Comparison of ENCODE assay signal across 10 mouse cellular contexts in the genomic region with DNA sequence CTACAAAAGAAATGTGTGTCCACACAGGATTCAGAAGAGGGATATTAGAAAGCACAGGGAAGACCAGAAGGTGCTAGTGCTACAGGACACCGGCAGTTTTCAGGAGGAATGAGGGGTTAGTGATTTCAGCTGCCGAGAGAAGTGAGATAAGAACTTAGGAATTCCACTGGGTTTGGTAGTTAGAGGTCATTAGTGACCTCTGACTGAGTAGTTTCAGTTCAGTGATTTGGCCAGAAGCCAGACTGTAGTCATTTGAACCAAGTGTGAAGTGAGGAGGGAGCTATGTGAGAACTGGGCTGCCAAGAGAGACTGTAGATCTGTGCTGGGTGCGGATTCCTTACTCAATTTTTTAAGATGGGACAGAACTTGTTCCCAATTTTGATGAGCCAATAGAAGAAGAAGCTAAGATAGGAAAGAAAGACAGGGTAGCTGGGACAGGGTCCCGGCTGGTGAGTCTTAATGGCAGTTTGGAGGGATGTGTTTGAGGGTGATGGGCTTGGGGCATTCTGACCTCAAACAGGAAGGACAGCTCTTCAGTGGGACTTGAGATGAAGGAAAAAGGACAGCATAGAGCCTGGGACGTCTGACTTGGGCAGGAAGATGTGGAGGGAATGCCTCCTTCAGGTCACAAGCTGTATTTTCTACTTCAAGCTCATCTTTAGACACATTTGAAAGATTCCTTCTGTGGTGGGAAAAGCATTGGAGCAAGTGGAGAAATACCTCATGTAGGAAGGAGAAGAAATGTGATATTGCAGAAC. TPM values are rescaled to one million over a fixed set of nuclear protein-coding genes. Genes with fewer than 3 reads are reported as not detected.
DNase-seq lines count a peak whose midpoint lies in the region; ATAC-seq and TF ChIP-seq lines count a peak whose summit lies in the region.
"Had no signal": no experiment of that assay in that cellular context is flagged by ENCODE, and none has a peak within 500 bp of the region (broad histone marks: within the 10 kb centered on the region; RNA-seq: fewer than 3 reads in every experiment).

No protein-coding gene starts in this region.

- no peak for TF ChIP-seq CTCF in midbrain, postnatal 0 days (IDR thresholded peaks at IDR 0.05)

- no peak overlapping the region for H3K27ac ChIP-seq in midbrain, postnatal 0 days (ENCODE audit: low read depth, low read length)
- no peak overlapping the region for H3K27ac ChIP-seq in midbrain, embryonic 10.5 days (replicated peaks)
- H3K27ac ChIP-seq in heart, embryonic 11.5 days (ENCODE audit: low read depth, low read length) = peak overlapping the region; percentile 81
- peak overlapping the region; percentile 55 for H3K27ac ChIP-seq in stomach, embryonic 16.5 days (ENCODE audit: low read length)
- H3K27ac ChIP-seq in hindbrain, embryonic 14.5 days = no peak overlapping the region
- H3K27ac ChIP-seq in forebrain, embryonic 11.5 days (ENCODE audit: low read depth, low read length) = no peak overlapping the region
- H3K27ac ChIP-seq: forebrain, embryonic 12.5 days; neural tube, embryonic 12.5 days had no signal

- no peaks in the 10 kb centered on the region for H3K36me3 ChIP-seq in midbrain, postnatal 0 days (ENCODE audit: insufficient read depth, low read length)
- H3K36me3 ChIP-seq in midbrain, embryonic 10.5 days = no peaks in the 10 kb centered on the region
- H3K36me3 ChIP-seq in heart, embryonic 11.5 days (ENCODE audit: control insufficient read depth, insufficient read depth, low read length) = no peaks in the 10 kb centered on the region
- H3K36me3 ChIP-seq in stomach, embryonic 16.5 days (ENCODE audit: control insufficient read depth, insufficient read depth, low read length) = no peaks in the 10 kb centered on the region
- no peaks in the 10 kb centered on the region for H3K36me3 ChIP-seq in hindbrain, embryonic 14.5 days (replicated peaks; ENCODE audit: control insufficient read depth, insufficient read depth)
- H3K36me3 ChIP-seq in forebrain, embryonic 11.5 days (ENCODE audit: control insufficient read depth, insufficient read depth, low read length) = no peaks in the 10 kb centered on the region
- H3K36me3 ChIP-seq: forebrain, embryonic 12.5 days; neural tube, embryonic 12.5 days had no signal

- intact Hi-C loops in left cerebral cortex, postnatal 25 days (cut with DNase I) = no loop called here

- 78% methylated on average over 5 of the region's 5 CpGs for WGBS in midbrain, postnatal 0 days
- WGBS in midbrain, embryonic 10.5 days = 72% methylated on average over 5 of the region's 5 CpGs
- WGBS in heart, embryonic 11.5 days (ENCODE audit: insufficient replicate concordance) = 17% methylated on average over 5 of the region's 5 CpGs
- 41% methylated on average over 5 of the region's 5 CpGs for WGBS in stomach, embryonic 16.5 days
- WGBS in hindbrain, embryonic 14.5 days = 74% methylated on average over 5 of the region's 5 CpGs
- 75% methylated on average over 5 of the region's 5 CpGs for WGBS in forebrain, embryonic 11.5 days

- no peaks in the 10 kb centered on the region for H3K27me3 ChIP-seq in midbrain, postnatal 0 days (ENCODE audit: insufficient read depth, low read length)
- no peaks in the 10 kb centered on the region for H3K27me3 ChIP-seq in midbrain, embryonic 10.5 days (ENCODE audit: low read depth, poor library complexity, severe bottlenecking)
- H3K27me3 ChIP-seq in heart, embryonic 11.5 days (ENCODE audit: control insufficient read depth, insufficient read depth, low read length) = no peaks in the 10 kb centered on the region
- H3K27me3 ChIP-seq in stomach, embryonic 16.5 days (ENCODE audit: control insufficient read depth, insufficient read depth, low read length) = no peaks in the 10 kb centered on the region
- H3K27me3 ChIP-seq in hindbrain, embryonic 14.5 days (ENCODE audit: control insufficient read depth, insufficient read depth, low read length) = no peaks in the 10 kb centered on the region
- no peaks in the 10 kb centered on the region for H3K27me3 ChIP-seq in forebrain, embryonic 11.5 days (ENCODE audit: control insufficient read depth, insufficient read depth, low read length)
- H3K27me3 ChIP-seq: forebrain, embryonic 12.5 days; neural tube, embryonic 12.5 days had no signal

- H3K4me3 ChIP-seq in midbrain, postnatal 0 days (ENCODE audit: low read depth, low read length) = no peak overlapping the region
- no peak overlapping the region for H3K4me3 ChIP-seq in midbrain, embryonic 10.5 days
- H3K4me3 ChIP-seq in heart, embryonic 11.5 days (ENCODE audit: low read depth, low read length) = 0 out of 2 replicates have a peak overlapping the region, but pooled peaks have one; percentile 2
- H3K4me3 ChIP-seq in stomach, embryonic 16.5 days (replicated peaks; ENCODE audit: low read length) = no peak overlapping the region
- H3K4me3 ChIP-seq in hindbrain, embryonic 14.5 days (replicated peaks; ENCODE audit: low read length) = no peak overlapping the region
- no peak overlapping the region for H3K4me3 ChIP-seq in forebrain, embryonic 11.5 days (ENCODE audit: low read depth, low read length)
- H3K4me3 ChIP-seq: forebrain, embryonic 12.5 days; neural tube, embryonic 12.5 days had no signal

- no peaks in the 10 kb centered on the region for H3K9me3 ChIP-seq in midbrain, postnatal 0 days (ENCODE audit: low read length)
- H3K9me3 ChIP-seq in midbrain, embryonic 10.5 days (replicated peaks) = no peaks in the 10 kb centered on the region
- H3K9me3 ChIP-seq in heart, embryonic 11.5 days (replicated peaks; ENCODE audit: control insufficient read depth, low read length) = no peaks in the 10 kb centered on the region
- H3K9me3 ChIP-seq in stomach, embryonic 16.5 days (replicated peaks; ENCODE audit: control insufficient read depth, low read length) = no peaks in the 10 kb centered on the region
- H3K9me3 ChIP-seq in hindbrain, embryonic 14.5 days (ENCODE audit: control insufficient read depth, low read length) = no peaks in the 10 kb centered on the region
- H3K9me3 ChIP-seq in forebrain, embryonic 11.5 days (ENCODE audit: control insufficient read depth, low read length) = no peaks in the 10 kb centered on the region
- H3K9me3 ChIP-seq: forebrain, embryonic 12.5 days; neural tube, embryonic 12.5 days had no signal

- no peaks in the 10 kb centered on the region for H3K4me1 ChIP-seq in midbrain, postnatal 0 days (ENCODE audit: insufficient read depth, low read length)
- no peaks in the 10 kb centered on the region for H3K4me1 ChIP-seq in midbrain, embryonic 10.5 days
- H3K4me1 ChIP-seq in heart, embryonic 11.5 days (ENCODE audit: control insufficient read depth, insufficient read depth, low read length) = peaks cover 32% of the 10 kb centered on the region
- peaks cover 15% of the 10 kb centered on the region for H3K4me1 ChIP-seq in stomach, embryonic 16.5 days (ENCODE audit: control insufficient read depth, insufficient read depth, low read length)
- H3K4me1 ChIP-seq in hindbrain, embryonic 14.5 days (replicated peaks; ENCODE audit: control insufficient read depth, insufficient read depth, low read length) = no peaks in the 10 kb centered on the region
- no peaks in the 10 kb centered on the region for H3K4me1 ChIP-seq in forebrain, embryonic 11.5 days (replicated peaks; ENCODE audit: control insufficient read depth, insufficient read depth, low read length)
- H3K4me1 ChIP-seq: forebrain, embryonic 12.5 days; neural tube, embryonic 12.5 days had no signal

- no peak overlapping the region for H3K4me2 ChIP-seq in midbrain, postnatal 0 days (ENCODE audit: low read depth, low read length, poor library complexity, severe bottlenecking)
- H3K4me2 ChIP-seq in heart, embryonic 11.5 days = peak overlapping the region; percentile 30
- H3K4me2 ChIP-seq in stomach, embryonic 16.5 days (ENCODE audit: low read depth, low read length) = no peak overlapping the region
- no peak overlapping the region for H3K4me2 ChIP-seq in hindbrain, embryonic 14.5 days (replicated peaks)
- no peak overlapping the region for H3K4me2 ChIP-seq in forebrain, embryonic 11.5 days (ENCODE audit: low read depth, low read length, severe bottlenecking)
- H3K4me2 ChIP-seq: forebrain, embryonic 12.5 days; neural tube, embryonic 12.5 days had no signal

- no peak overlapping the region for H3K9ac ChIP-seq in midbrain, postnatal 0 days (replicated peaks; ENCODE audit: low read length, poor library complexity, severe bottlenecking)
- no peak overlapping the region; the same call in 1 of the 2 replicates for H3K9ac ChIP-seq in heart, embryonic 11.5 days (ENCODE audit: low read depth, low read length)
- H3K9ac ChIP-seq in stomach, embryonic 16.5 days (ENCODE audit: low read length) = no peak overlapping the region
- H3K9ac ChIP-seq in hindbrain, embryonic 14.5 days = no peak overlapping the region
- H3K9ac ChIP-seq in forebrain, embryonic 11.5 days (ENCODE audit: low read length) = no peak overlapping the region
- H3K9ac ChIP-seq: forebrain, embryonic 12.5 days; neural tube, embryonic 12.5 days had no signal

- ATAC-seq in midbrain, postnatal 0 days (ENCODE audit: low FRiP score) = no peak
- peak; percentile 80 for ATAC-seq in heart, embryonic 11.5 days (replicated peaks; ENCODE audit: insufficient number of reproducible peaks, low FRiP score, low TSS enrichment)
- ATAC-seq in stomach, embryonic 16.5 days (ENCODE audit: insufficient read depth, low FRiP score) = peak; percentile 88
- ATAC-seq in hindbrain, embryonic 14.5 days (ENCODE audit: low FRiP score) = no peak
- ATAC-seq in forebrain, embryonic 11.5 days (replicated peaks; ENCODE audit: low FRiP score) = no peak

- DNase-seq in midbrain, postnatal 0 days (ENCODE audit: low spot score) = peak; percentile 11
- DNase-seq in midbrain, embryonic 10.5 days (ENCODE audit: low spot score) = no peak
- DNase-seq in kidney, postnatal 14 days = peak; percentile 88
- no peak for DNase-seq in left cerebral cortex, postnatal 25 days (ENCODE audit: low spot score in 2 of 2)
- no peak for DNase-seq in hindbrain, embryonic 14.5 days (ENCODE audit: low spot score)
- no peak for DNase-seq in forebrain, embryonic 11.5 days (ENCODE audit: low spot score)

RNA-seq across cellular contexts. Expression of a gene that starts 32.0 kb away (rescaled TPM):
- 23.7 and 32.7 TPM in 2 replicates for total RNA-seq in midbrain, postnatal 0 days (2014; rRNA removed)
- 42.2 and 44.0 TPM in 2 replicates for polyA plus RNA-seq in midbrain, postnatal 0 days (2015; fragmentation: Nextera tagmentation; extraction: Ambion mirVana)
- 39.5 and 39.8 TPM in 2 replicates for polyA plus RNA-seq in midbrain, embryonic 10.5 days (2016; fragmentation: Nextera tagmentation; extraction: Ambion mirVana)
- 51.9 and 55.6 TPM in 2 replicates for polyA plus RNA-seq in heart, embryonic 11.5 days (2014; fragmentation: Nextera tagmentation; extraction: Ambion mirVana)
- polyA plus RNA-seq in stomach, embryonic 16.5 days (2015; fragmentation: Nextera tagmentation; extraction: Ambion mirVana) = 31.9 and 34.9 TPM in 2 replicates
- total RNA-seq in left cerebral cortex, postnatal 25 days (2021) = 10 to 100 TPM; 38.7 to 42.8 TPM
- polyA plus RNA-seq in hindbrain, embryonic 14.5 days (2014; fragmentation: Nextera tagmentation; extraction: Ambion mirVana) = 40.5 and 48.7 TPM in 2 replicates
- polyA plus RNA-seq in forebrain, embryonic 11.5 days (2014; fragmentation: Nextera tagmentation; extraction: Ambion mirVana) = 44.3 and 50.6 TPM in 2 replicates

Comparison
In these comparisons a context has a peak if more than half of its experiments do, and no peak if none do; other contexts are left out.
1. DNase-seq: peak in midbrain, postnatal 0 days (single experiment) and kidney, postnatal 14 days (single experiment); none in midbrain, embryonic 10.5 days (single experiment), left cerebral cortex, postnatal 25 days (0 of 2), hindbrain, embryonic 14.5 days (single experiment) and forebrain, embryonic 11.5 days (single experiment).
2. ATAC-seq: peak in heart, embryonic 11.5 days (single experiment) and stomach, embryonic 16.5 days (single experiment); none in midbrain, postnatal 0 days (single experiment), hindbrain, embryonic 14.5 days (single experiment) and forebrain, embryonic 11.5 days (single experiment).
3. H3K27ac ChIP-seq: peak in heart, embryonic 11.5 days (single experiment) and stomach, embryonic 16.5 days (single experiment); none in midbrain, postnatal 0 days (single experiment), midbrain, embryonic 10.5 days (single experiment), hindbrain, embryonic 14.5 days (single experiment) and forebrain, embryonic 11.5 days (single experiment).